Mouse (Mus musculus) neural tube, embryonic 11.5 days (tissue): ENCODE measurements around the gene Lyrm7. TPM values are rescaled to one million over a fixed set of nuclear protein-coding genes. Genes with fewer than 3 reads are reported as not detected.

Source experiments
- ATAC-seq: fragments of 200-750 bp; cut with Nextera tagmentation; 2 replicates; pipeline ENCODE4 v1.8.0; 2017; ENCODE audit warnings: moderate number of reproducible peaks, mild to moderate bottlenecking, moderate TSS enrichment, moderate library complexity; ENCODE audit not compliant: insufficient read depth, low FRiP score, low TSS enrichment
- DNase-seq: peaks from one replicate; pipeline ENCODE4 v3.0.0-alpha.2; 2015; ENCODE audit warnings: low spot score
- H3K27ac ChIP-seq: fragments of 300-500 bp; sonication (generic); 2 replicates; pipeline ENCODE4 v1.5.1; 2014; ENCODE audit warnings: low read depth, mild to moderate bottlenecking, low read length
- H3K27me3 ChIP-seq: fragments of 300-500 bp; sonication (generic); 2 replicates; pipeline ENCODE4 v1.6.1; 2014; ENCODE audit warnings: mild to moderate bottlenecking, low read length, mixed read lengths; ENCODE audit not compliant: control insufficient read depth, insufficient read depth
- H3K36me3 ChIP-seq: fragments of 300-500 bp; sonication (generic); 2 replicates; pipeline ENCODE4 v1.6.1; 2014; ENCODE audit warnings: mild to moderate bottlenecking, low read length, moderate library complexity, mixed read lengths; ENCODE audit not compliant: control insufficient read depth, insufficient read depth
- H3K4me1 ChIP-seq: fragments of 300-500 bp; sonication (generic); 2 replicates; pipeline ENCODE4 v1.6.1; 2014; ENCODE audit warnings: low read length, mixed read lengths; ENCODE audit not compliant: control insufficient read depth, insufficient read depth
- H3K4me2 ChIP-seq: fragments of 300-500 bp; sonication (generic); 2 replicates; pipeline ENCODE4 v1.6.1; 2014; ENCODE audit warnings: low read depth, mild to moderate bottlenecking, moderate library complexity
- H3K4me3 ChIP-seq: fragments of 300-500 bp; sonication (generic); 2 replicates; pipeline ENCODE4 v1.5.1; 2014; ENCODE audit warnings: low read depth, low read length
- H3K9ac ChIP-seq: fragments of 300-500 bp; sonication (generic); 2 replicates; pipeline ENCODE4 v1.6.1; 2014; ENCODE audit warnings: mild to moderate bottlenecking, low read length
- H3K9me3 ChIP-seq: fragments of 300-500 bp; sonication (generic); 2 replicates; pipeline ENCODE4 v1.6.1; 2016; ENCODE audit warnings: low read length; ENCODE audit not compliant: control insufficient read depth
- WGBS: fragments of 180-500 bp; shearing (Covaris S2); extraction: QIAGEN DNeasy Blood & Tissue Kit; methylation state at CpG from one replicate; pipeline ENCODE4 v1.1.7; 2014; 5-methylcytosine and 5-hydroxymethylcytosine counted together
- polyA plus RNA-seq: library from polyadenylated mRNA; unstranded; fragments of >200 nt; fragmentation: Nextera tagmentation; extraction: Ambion mirVana; gene quantifications from 2 replicates; pipeline ENCODE4 v1.2.1, GENCODE M21; 2014

Gene Lyrm7
- polyA plus RNA-seq, 1 experiment from 2014 or later = 8.6 TPM

DNA sequence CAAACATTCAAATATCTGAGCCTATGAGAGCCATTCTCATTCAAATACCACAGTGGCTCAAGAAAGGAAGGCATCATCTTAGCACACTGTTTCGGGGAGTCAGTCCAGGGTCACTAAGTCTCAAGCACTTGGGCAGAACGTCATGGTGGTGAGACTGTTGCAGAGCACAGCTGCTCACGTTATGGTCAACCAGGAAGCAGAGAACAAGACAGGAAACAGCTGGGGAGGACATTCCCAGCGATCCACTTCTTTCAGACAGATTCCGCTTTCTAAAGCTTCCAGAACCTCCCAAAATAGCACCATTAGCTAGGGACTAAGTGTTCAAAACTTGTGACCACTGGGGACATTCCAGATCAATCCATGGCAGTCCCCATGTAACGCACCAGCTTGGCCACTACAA, 27.2 kb upstream of the Lyrm7 start:
- Histone ChIP-seq H3K27ac (no peak overlapping the region), H3K4me1 (no peaks in the 10 kb centered on the region), H3K4me2 (no peak overlapping the region), H3K4me3 (no peak overlapping the region), H3K9ac (no peak overlapping the region), H3K36me3 (no peaks in the 10 kb centered on the region), H3K27me3 (no peaks in the 10 kb centered on the region), H3K9me3 (no peaks in the 10 kb centered on the region; the same call in 1 of the 2 replicates)
- WGBS = 84% methylated on average over 6 of the region's 6 CpGs
- ATAC-seq (no peak), DNase-seq (no peak)

DNA sequence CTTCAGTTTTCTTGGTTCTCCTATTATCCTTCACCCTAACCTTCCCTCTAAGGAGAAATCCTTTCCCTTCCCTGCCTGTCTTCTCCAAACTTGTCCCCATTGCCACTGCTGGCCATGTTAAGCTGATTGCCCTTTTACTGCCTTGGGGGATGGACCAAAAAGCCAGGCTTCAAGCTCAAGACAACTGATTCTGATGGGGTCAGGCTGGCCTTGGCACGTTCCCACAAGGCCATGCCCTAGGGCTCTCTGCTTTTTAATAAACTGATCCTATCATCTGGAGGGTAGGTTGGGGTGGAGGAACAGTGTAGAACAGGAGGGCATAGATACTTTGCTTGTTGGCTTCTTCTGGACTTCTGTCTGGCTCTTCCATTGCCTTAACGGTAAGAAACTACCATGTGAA, 24.7 kb upstream of the Lyrm7 start:
- DNase-seq (no peak), ATAC-seq (no peak)
- no peak overlapping the region for H3K27ac ChIP-seq
- no peak overlapping the region for H3K4me3 ChIP-seq
- no peak overlapping the region for H3K4me2 ChIP-seq
- no peaks in the 10 kb centered on the region for H3K36me3 ChIP-seq
- no peak overlapping the region for H3K9ac ChIP-seq
- no peaks in the 10 kb centered on the region; the same call in 1 of the 2 replicates for H3K9me3 ChIP-seq
- H3K27me3 ChIP-seq = no peaks in the 10 kb centered on the region
- WGBS = 75% methylated on average over 2 of the region's 2 CpGs
- no peaks in the 10 kb centered on the region for H3K4me1 ChIP-seq

DNA sequence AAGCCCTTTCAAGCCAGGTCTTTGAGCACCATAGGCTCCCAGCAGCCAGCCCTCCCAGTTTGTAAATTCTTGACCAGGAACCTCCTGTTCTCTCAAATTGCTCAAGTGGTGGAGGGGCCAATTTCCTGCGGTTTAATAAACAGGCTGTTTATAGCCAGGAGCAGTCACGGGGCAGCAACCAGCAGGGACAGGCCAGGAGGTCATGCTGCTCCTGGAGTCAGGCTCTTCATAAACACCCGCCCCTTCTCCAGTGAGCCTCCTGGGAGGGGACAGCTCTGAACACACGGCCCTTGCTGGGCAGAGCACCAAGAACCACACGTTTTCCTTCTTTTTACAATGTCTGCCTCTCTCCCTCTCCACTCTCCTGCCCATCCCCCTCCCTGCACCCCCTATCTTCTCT, 24.2 kb upstream of the Lyrm7 start:
- Histone ChIP-seq H3K27ac (no peak overlapping the region), H3K36me3 (no peaks in the 10 kb centered on the region), H3K4me3 (no peak overlapping the region), H3K4me1 (no peaks in the 10 kb centered on the region), H3K9ac (no peak overlapping the region), H3K9me3 (no peaks in the 10 kb centered on the region; the same call in 1 of the 2 replicates), H3K4me2 (no peak overlapping the region), H3K27me3 (no peaks in the 10 kb centered on the region)
- DNase-seq (no peak), ATAC-seq (no peak)
- 4% methylated on average over 5 of the region's 5 CpGs for WGBS

DNA sequence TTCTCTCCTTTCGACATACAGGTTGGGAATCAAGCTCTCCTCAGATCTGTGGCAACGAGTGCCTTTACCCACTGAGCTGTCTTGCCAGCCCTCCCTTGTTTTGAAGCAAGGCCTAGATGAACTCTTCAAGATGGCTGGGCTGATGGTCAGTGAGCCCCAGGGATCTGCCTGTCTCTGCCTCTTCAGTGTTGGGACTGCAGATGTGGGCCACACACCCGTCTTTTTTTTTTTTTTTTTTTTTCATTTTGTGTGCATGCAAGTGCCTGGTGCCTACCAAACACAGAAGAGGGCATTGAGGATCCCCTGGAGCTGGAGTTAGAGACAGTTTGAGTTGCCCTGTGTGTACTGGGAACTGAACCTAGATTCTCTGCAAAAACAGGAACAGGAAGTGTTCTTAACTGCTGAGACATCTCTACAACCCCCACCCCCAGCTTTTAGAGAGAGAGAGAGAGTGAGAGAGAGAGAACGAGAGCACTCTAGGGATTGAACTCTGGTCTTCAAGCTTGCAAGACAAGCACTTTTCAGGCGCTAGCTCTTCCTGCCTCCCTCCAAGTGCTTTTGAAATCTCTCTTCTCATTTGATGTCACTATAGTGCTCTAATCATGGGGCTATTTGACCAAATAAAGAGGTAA, 23.6 kb upstream of the Lyrm7 start:
- Histone ChIP-seq H3K9me3 (no peaks in the 10 kb centered on the region; the same call in 1 of the 2 replicates), H3K27ac (no peak overlapping the region), H3K27me3 (no peaks in the 10 kb centered on the region), H3K4me3 (no peak overlapping the region), H3K36me3 (no peaks in the 10 kb centered on the region), H3K9ac (no peak overlapping the region), H3K4me1 (no peaks in the 10 kb centered on the region), H3K4me2 (no peak overlapping the region)
- WGBS = 59% methylated on average over 5 of the region's 5 CpGs
- DNase-seq = no peak
- no peak for ATAC-seq

DNA sequence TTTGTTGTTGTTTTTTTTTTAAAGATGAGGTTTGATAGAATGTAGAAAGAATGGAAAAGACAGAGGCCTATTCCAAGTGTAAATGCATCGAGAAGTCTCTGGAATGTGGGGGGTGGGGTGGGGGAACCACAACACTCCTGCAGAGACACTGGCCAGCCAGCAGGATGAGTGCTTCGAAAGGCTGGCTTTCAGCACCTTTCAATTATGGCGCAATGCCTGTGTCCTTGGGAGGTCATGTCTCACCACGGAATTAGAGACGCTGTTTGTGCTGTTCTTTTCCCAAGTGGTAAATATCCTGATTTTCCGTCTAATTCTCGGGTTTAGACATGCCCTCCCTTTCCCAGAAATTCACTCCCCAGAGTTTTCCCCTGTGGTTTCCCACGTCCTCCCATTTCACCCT, 22.0 kb upstream of the Lyrm7 start:
- Histone ChIP-seq H3K4me2 (no peak overlapping the region), H3K4me1 (no peaks in the 10 kb centered on the region), H3K9me3 (no peaks in the 10 kb centered on the region), H3K4me3 (no peak overlapping the region), H3K27ac (no peak overlapping the region), H3K27me3 (no peaks in the 10 kb centered on the region), H3K9ac (no peak overlapping the region), H3K36me3 (no peaks in the 10 kb centered on the region)
- DNase-seq (no peak), ATAC-seq (no peak)
- WGBS = 40% methylated on average over 8 of the region's 8 CpGs

DNA sequence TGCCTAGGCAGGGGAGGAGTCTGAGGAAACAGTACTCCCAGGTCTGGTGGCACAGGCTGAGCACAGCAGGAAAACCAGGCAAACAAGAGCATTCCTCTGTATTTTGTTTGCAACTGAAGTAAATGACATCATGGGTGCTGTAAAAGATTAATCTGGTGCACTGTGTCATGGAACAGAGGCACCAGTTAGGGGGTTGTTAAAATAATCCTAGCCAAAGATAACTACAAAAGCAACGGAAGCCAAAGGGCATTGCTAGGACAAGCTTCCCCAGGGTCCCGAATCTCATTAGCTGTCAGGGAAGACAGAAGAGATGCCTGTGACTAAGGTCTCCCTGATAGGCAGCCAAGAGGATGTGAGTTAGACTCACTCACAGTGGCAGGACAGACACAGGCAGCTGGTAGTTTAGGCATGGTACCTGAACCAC, 20.3 kb upstream of the Lyrm7 start:
- H3K4me2 ChIP-seq = no peak overlapping the region
- no peaks in the 10 kb centered on the region for H3K27me3 ChIP-seq
- H3K9ac ChIP-seq = no peak overlapping the region
- no peak for DNase-seq
- no peak overlapping the region for H3K27ac ChIP-seq
- no peaks in the 10 kb centered on the region for H3K9me3 ChIP-seq
- no peaks in the 10 kb centered on the region for H3K4me1 ChIP-seq
- H3K4me3 ChIP-seq = no peak overlapping the region
- ATAC-seq = no peak
- 10% methylated on average over 2 of the region's 2 CpGs for WGBS
- H3K36me3 ChIP-seq = no peaks in the 10 kb centered on the region

DNA sequence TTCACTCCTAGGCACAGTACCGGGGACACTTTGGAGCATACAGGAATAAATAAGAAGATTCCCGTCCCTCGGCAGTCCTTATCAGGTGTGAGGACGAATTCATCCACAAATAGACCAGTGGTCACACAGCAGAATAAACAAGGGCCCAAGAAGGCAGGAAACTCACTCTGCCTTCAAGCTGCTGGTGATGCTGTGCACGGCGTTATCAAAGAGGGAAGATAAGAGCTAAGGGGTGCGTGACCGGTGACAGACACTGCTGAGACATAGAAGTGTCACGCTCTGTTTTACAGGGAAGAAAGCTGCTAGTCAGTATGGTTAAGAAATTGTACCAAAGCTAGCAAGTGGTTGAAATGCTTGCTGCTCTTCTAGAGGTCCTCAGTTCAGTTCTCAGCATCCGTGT, 19.2 kb upstream of the Lyrm7 start:
- Histone ChIP-seq H3K9ac (no peak overlapping the region), H3K27me3 (no peaks in the 10 kb centered on the region), H3K9me3 (no peaks in the 10 kb centered on the region), H3K4me2 (no peak overlapping the region), H3K4me1 (no peaks in the 10 kb centered on the region), H3K4me3 (no peak overlapping the region), H3K27ac (no peak overlapping the region), H3K36me3 (no peaks in the 10 kb centered on the region)
- ATAC-seq (no peak), DNase-seq (no peak)
- WGBS = 79% methylated on average over 10 of the region's 10 CpGs

DNA sequence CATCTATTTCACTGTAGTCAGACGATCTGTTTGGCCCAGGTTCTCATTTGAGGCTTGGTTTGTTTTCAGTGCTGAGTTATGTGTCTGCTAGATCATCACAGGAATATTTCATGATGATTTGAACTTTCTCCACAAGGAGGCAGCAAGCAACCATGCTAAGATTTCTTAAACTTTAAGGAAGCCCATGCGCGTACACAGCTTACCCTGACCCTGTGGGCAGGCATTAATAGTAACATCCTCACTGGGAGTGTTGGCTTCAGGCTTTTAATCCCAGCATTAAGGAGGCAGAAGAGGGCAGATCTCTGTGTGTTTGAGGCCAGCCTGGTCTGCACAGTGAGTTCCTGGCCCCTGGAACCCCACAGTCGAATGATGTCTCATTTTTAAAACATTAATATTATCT, 18.7 kb upstream of the Lyrm7 start:
- no peaks in the 10 kb centered on the region; the same call in 1 of the 2 replicates for H3K36me3 ChIP-seq
- no peak overlapping the region for H3K4me3 ChIP-seq
- H3K9me3 ChIP-seq = no peaks in the 10 kb centered on the region
- WGBS = 54% methylated on average over 4 of the region's 4 CpGs
- H3K27ac ChIP-seq = no peak overlapping the region
- H3K4me2 ChIP-seq = no peak overlapping the region
- ATAC-seq (no peak), DNase-seq (peak; percentile 47)
- no peaks in the 10 kb centered on the region for H3K27me3 ChIP-seq
- H3K4me1 ChIP-seq = no peaks in the 10 kb centered on the region
- H3K9ac ChIP-seq = no peak overlapping the region

DNA sequence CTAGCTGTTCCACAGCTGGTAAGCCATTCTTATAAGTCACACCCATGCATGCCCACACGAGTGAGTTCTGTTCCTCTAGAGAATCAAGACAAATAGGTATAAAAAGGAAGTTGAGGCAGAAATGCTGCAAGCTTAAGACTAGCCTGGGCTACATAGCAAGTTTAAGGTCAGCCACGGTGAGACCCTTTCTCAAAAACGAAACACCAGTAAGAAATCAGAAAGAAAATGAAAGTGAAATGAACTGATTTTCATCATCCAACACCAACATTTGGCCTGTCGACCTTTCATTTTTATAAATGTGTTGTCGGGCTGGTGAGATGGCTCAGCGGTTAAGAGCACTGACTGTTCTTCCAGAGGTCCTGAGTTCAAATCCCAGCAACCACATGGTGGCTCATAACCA, 18.2 kb upstream of the Lyrm7 start:
- peaks cover 2% of the 10 kb centered on the region; the same call in 1 of the 2 replicates for H3K36me3 ChIP-seq
- H3K27ac ChIP-seq = no peak overlapping the region
- 83% methylated on average over 6 of the region's 6 CpGs for WGBS
- no peak overlapping the region for H3K9ac ChIP-seq
- DNase-seq (no peak), ATAC-seq (no peak)
- no peaks in the 10 kb centered on the region for H3K4me1 ChIP-seq
- no peaks in the 10 kb centered on the region for H3K27me3 ChIP-seq
- H3K4me2 ChIP-seq = no peak overlapping the region
- no peak overlapping the region for H3K4me3 ChIP-seq
- no peaks in the 10 kb centered on the region for H3K9me3 ChIP-seq
